Mouse (Mus musculus): ENCODE data around the gene Esr1.

Esr1 gene

GRCm38 (mm10) chr10:5029883-5030282 lies 418.5 kb downstream of the Esr1 start:
- TF ChIP-seq GATA4 (IDR thresholded peaks at IDR 0.05; ENCODE audit: insufficient replicate concordance, low read length) = no peak

GRCm38 (mm10) chr10:5032192-5033048 lies 421.0 kb downstream of the Esr1 start:
- TF ChIP-seq GATA4 (IDR thresholded peaks at IDR 0.05; ENCODE audit: insufficient replicate concordance, low read length) = no peak

DNA sequence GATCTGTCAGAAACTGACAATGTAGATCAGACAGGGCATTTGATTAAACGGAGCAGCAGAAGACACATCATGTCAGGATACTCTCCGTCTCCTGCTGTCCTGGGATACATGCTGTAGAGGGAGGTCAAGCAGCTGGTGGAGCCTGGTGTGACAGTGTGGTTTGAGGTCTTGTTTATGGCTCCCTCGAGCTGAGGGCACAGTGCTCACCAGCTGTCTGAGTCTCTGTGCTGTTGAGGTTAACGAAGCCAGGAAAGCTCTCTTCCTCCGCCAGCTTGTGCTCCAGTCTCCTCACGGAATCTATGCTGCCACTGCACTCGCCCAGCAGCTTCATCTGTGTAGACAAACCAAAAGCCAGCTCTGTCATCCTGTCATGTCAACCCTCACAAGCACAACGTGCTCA lies 429.9 kb downstream of the Esr1 start:
- TF ChIP-seq GATA4 (IDR thresholded peaks at IDR 0.05; ENCODE audit: insufficient replicate concordance, low read length) = no peak

GRCm38 (mm10) chr10:5044481-5044880 lies 433.1 kb downstream of the Esr1 start:
- TF ChIP-seq GATA4 (IDR thresholded peaks at IDR 0.05; ENCODE audit: insufficient replicate concordance, low read length) = no peak

- no peak for TF ChIP-seq GATA4 (IDR thresholded peaks at IDR 0.05; ENCODE audit: insufficient replicate concordance, low read length)
Measured at GRCm38 (mm10) chr10:5045213-5045612, 433.8 kb downstream of the Esr1 start.

DNA sequence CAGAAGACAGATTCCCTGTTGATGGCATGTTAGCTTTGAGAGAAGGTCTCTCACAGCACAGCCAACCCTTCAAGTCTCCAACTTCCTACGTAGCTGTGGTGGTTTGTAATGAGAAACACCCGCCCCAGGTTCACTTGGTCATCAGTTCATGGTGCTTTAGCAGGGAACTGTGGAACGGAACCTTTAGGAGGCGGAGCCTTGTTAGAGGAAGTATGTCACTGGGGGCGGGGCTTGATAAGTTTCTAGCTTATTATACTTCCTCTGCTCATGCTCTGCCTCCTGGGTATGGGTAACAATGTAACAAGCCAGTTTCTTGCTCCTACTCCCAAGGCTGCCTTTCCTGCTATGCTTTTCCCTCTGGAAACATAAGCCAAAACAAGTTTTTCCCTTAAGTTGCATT lies 434.3 kb downstream of the Esr1 start:
- TF ChIP-seq GATA4 (IDR thresholded peaks at IDR 0.05; ENCODE audit: insufficient replicate concordance, low read length) = no peak

Data from liver, adult (tissue).